Mouse (Mus musculus) stomach, embryonic 15.5 days (tissue): ENCODE data around the gene Gsdme. TPM values are rescaled to one million over a fixed set of nuclear protein-coding genes. Genes with fewer than 3 reads are reported as not detected.

Experiments
- ATAC-seq: fragments of 200-750 bp; cut with Nextera tagmentation; 2 replicates; pipeline ENCODE4 v1.8.0; 2017; ENCODE audit warnings: low read depth, moderate number of reproducible peaks, moderate TSS enrichment; ENCODE audit not compliant: insufficient read depth, low FRiP score
- H3K27ac ChIP-seq: fragments of 300-500 bp; sonication (generic); 2 replicates; pipeline ENCODE4 v1.5.1; 2015; ENCODE audit warnings: mild to moderate bottlenecking, inconsistent platforms
- H3K27me3 ChIP-seq: fragments of 300-500 bp; sonication (generic); replicated peaks from 2 replicates; pipeline ENCODE4 v1.6.1; 2015; ENCODE audit warnings: inconsistent platforms
- H3K36me3 ChIP-seq: fragments of 300-500 bp; sonication (generic); 2 replicates; pipeline ENCODE4 v1.6.1; 2015; ENCODE audit warnings: inconsistent platforms
- H3K4me1 ChIP-seq: fragments of 300-500 bp; sonication (generic); 2 replicates; pipeline ENCODE4 v1.6.1; 2015; ENCODE audit warnings: inconsistent platforms
- H3K4me2 ChIP-seq: fragments of 300-500 bp; sonication (generic); 2 replicates; pipeline ENCODE4 v1.6.1; 2015; ENCODE audit warnings: mild to moderate bottlenecking, inconsistent platforms
- H3K4me3 ChIP-seq: fragments of 300-500 bp; sonication (generic); replicated peaks from 2 replicates; pipeline ENCODE4 v1.5.1; 2015; ENCODE audit warnings: inconsistent platforms
- H3K9ac ChIP-seq: fragments of 300-500 bp; sonication (generic); 2 replicates; pipeline ENCODE4 v1.6.1; 2015; ENCODE audit warnings: inconsistent platforms
- H3K9me3 ChIP-seq: fragments of 300-500 bp; sonication (generic); 2 replicates; pipeline ENCODE4 v1.6.1; 2016; ENCODE audit warnings: inconsistent platforms
- WGBS: fragments of 180-500 bp; shearing (Covaris S2); methylation state at CpG from one replicate; pipeline ENCODE4 v1.1.7; 2015; 5-methylcytosine and 5-hydroxymethylcytosine counted together
- polyA plus RNA-seq: library from polyadenylated mRNA; unstranded; fragments of >200 nt; fragmentation: Nextera tagmentation; extraction: Ambion mirVana; gene quantifications from 2 replicates; pipeline ENCODE4 v1.2.1, GENCODE M21; 2015

Gene Gsdme
- 29.8 and 31.9 TPM in 2 replicates for polyA plus RNA-seq

DNA sequence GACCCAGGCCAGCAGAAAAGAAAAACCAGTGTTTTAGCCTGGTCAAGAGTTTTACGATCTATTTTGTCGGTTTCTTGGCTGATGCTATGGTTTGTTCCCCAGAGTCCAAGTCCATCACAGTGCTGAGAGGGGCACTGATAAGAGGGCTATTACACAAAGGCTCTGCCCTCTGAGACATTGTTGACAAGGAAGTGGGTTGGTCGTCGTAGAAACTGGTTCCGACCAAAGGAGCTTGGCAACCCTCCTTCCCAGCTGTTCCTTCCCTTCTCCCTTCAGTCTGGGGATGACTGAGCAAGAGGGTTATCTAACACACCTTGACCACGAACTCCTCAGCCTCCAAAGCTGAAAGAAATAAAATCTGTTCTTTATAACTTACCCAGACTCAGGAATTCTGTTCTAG, at the start of gene Gsdme:
Gsdme (minus strand) TSS at position 193 of the 400 bp plus-strand sequence.
- H3K36me3 ChIP-seq: no peaks in the 10 kb centered on the region
- no peak within 1 kb of the TSS for H3K4me2 ChIP-seq
- no peaks in the 10 kb centered on the region for H3K27me3 ChIP-seq
- H3K9ac ChIP-seq: no peak within 1 kb of the TSS
- H3K4me1 ChIP-seq: 0 out of 2 replicates have a peak, but pooled peaks cover 5% of the 10 kb centered on the region
- no peaks in the 10 kb centered on the region for H3K9me3 ChIP-seq
- WGBS: 70% methylated on average over 6 of the region's 6 CpGs
- H3K4me3 ChIP-seq: no peak within 1 kb of the TSS
- no peak within 1 kb of the TSS for H3K27ac ChIP-seq
- ATAC-seq: no peak

DNA sequence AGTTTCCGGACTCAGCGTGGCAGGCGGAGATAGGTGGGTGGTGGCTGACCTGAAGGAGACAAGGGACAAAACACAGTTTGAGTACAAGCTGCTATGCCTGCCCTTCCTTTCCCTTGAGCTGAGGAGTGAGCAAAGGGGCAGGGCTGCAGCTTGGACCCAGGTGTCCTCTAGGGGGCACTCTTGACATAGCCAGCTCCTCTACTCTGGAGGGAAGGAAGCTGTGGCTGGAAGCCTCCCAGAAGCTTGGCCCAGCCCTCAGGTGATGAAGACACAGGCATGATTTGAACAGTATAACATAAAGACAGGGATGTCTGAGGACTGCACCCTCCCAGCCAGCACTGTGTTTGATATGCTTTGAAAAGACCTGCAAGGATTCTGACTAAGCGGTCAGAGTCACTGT, 49.0 kb upstream of the Gsdme start:
- no peak overlapping the region for H3K4me3 ChIP-seq
- no peaks in the 10 kb centered on the region for H3K27me3 ChIP-seq
- peak; percentile 65; the same call in 1 of the 2 replicates for ATAC-seq
- H3K4me1 ChIP-seq: no peaks in the 10 kb centered on the region
- H3K27ac ChIP-seq: no peak overlapping the region
- no peaks in the 10 kb centered on the region for H3K9me3 ChIP-seq
- 39% methylated on average over 4 of the region's 4 CpGs for WGBS
- H3K4me2 ChIP-seq: no peak overlapping the region
- peaks cover 2% of the 10 kb centered on the region; the same call in 1 of the 2 replicates for H3K36me3 ChIP-seq
- no peak overlapping the region for H3K9ac ChIP-seq

DNA sequence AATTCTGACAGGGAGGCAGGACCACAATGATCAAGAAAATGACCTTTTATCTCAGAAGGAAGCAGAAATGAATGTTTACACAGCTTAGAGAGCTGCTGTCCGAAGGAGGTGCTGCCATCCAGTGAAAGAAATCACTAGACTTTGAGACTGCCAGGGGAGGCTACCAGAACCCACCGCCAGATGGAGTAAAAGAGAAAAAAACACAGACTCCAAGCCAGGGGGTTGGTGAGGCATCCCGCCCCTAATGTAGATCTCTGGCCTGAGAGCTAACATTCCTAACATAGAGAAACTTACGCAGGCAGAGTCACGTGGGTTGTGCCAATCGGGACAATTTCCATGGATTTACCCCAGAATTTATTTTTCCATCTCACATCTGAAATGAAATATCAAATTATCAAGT, 45.4 kb upstream of the Gsdme start:
- no peak for ATAC-seq
- no peaks in the 10 kb centered on the region for H3K4me1 ChIP-seq
- H3K4me2 ChIP-seq: no peak overlapping the region
- WGBS: 39% methylated on average over 6 of the region's 6 CpGs
- H3K27me3 ChIP-seq: no peaks in the 10 kb centered on the region
- H3K4me3 ChIP-seq: no peak overlapping the region
- H3K36me3 ChIP-seq: peaks cover 2% of the 10 kb centered on the region; the same call in 1 of the 2 replicates
- H3K9me3 ChIP-seq: no peaks in the 10 kb centered on the region
- H3K27ac ChIP-seq: no peak overlapping the region
- H3K9ac ChIP-seq: no peak overlapping the region

DNA sequence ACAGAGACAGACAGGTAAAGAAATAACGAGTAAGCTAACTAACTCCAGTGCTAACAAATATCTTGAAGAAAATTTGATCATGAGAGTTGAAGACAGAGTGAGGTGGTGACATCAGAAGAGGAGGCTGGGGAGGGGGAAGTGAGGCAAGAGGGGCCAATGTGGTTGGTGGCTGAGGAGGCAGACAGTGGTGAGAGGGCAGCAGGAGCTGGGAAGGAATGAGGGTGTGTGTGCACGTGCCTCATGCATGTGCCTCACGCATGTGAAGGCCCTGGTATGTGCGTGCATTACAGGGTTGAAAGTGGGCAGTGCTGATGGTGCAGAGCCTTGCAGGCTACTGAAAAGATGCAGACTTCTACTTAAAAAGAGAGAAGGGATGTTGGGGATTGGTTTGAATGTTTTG, 43.0 kb upstream of the Gsdme start:
- no peak for ATAC-seq
- H3K4me1 ChIP-seq: no peaks in the 10 kb centered on the region
- H3K9me3 ChIP-seq: no peaks in the 10 kb centered on the region
- H3K9ac ChIP-seq: no peak overlapping the region
- H3K27ac ChIP-seq: no peak overlapping the region
- no peaks in the 10 kb centered on the region for H3K27me3 ChIP-seq
- no peak overlapping the region for H3K4me2 ChIP-seq
- 77% methylated on average over 4 of the region's 4 CpGs for WGBS
- no peak overlapping the region for H3K4me3 ChIP-seq
- peaks cover 2% of the 10 kb centered on the region; the same call in 1 of the 2 replicates for H3K36me3 ChIP-seq

DNA sequence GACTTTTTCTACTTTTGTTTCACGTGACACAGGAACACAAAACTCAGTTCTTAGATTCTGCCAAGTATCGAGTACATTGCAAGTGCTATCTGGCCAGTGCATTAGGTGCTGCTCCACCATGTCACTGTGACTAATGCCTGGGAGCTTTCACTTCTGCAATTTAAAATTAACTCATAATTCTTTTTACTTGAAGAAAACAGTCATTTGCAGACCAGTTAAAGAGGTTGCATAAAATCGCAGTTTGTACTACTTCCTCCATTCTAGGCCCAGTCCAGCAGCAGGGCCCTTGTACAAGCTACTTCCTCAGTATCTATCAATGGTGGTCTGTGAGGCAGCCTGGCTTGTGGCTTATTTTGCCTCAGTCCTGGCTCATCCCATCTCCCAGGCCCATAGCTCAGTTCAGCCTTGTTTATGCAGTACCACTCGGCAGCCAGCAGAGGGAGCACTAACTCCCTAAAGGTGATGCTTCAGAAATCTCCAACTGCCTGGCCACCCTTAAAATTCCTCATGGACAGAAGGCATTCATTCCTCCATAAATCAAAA, 41.4 kb upstream of the Gsdme start:
- 56% methylated on average over 4 of the region's 4 CpGs for WGBS
- no peaks in the 10 kb centered on the region for H3K4me1 ChIP-seq
- H3K27me3 ChIP-seq: no peaks in the 10 kb centered on the region
- no peak for ATAC-seq
- peaks cover 2% of the 10 kb centered on the region; the same call in 1 of the 2 replicates for H3K36me3 ChIP-seq
- H3K9me3 ChIP-seq: no peaks in the 10 kb centered on the region
- H3K4me2 ChIP-seq: no peak overlapping the region
- H3K4me3 ChIP-seq: no peak overlapping the region
- H3K9ac ChIP-seq: no peak overlapping the region
- H3K27ac ChIP-seq: no peak overlapping the region

DNA sequence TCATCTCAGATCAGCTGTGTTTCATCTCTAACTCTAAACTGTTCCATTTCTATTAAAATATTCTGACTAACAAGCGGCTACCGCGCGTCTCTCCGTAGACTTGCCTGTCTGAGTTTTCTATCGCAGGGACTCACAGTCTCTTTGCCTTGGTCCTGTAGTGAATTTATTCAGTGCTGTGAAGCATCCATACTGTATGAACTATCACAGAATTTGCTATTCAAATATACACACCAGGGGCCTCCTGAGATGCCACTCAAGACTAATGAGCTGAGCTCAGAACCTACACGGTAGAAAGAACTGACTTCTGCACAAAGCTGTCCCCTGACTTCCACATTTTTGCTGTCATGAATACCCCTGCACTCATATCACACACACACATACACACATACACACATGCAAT, 37.5 kb upstream of the Gsdme start:
- ATAC-seq: no peak
- no peaks in the 10 kb centered on the region for H3K36me3 ChIP-seq
- no peak overlapping the region for H3K9ac ChIP-seq
- H3K4me3 ChIP-seq: no peak overlapping the region
- H3K4me1 ChIP-seq: no peaks in the 10 kb centered on the region
- 89% methylated on average over 7 of the region's 7 CpGs for WGBS
- H3K27ac ChIP-seq: no peak overlapping the region
- no peaks in the 10 kb centered on the region for H3K9me3 ChIP-seq
- no peaks in the 10 kb centered on the region for H3K27me3 ChIP-seq
- H3K4me2 ChIP-seq: no peak overlapping the region

DNA sequence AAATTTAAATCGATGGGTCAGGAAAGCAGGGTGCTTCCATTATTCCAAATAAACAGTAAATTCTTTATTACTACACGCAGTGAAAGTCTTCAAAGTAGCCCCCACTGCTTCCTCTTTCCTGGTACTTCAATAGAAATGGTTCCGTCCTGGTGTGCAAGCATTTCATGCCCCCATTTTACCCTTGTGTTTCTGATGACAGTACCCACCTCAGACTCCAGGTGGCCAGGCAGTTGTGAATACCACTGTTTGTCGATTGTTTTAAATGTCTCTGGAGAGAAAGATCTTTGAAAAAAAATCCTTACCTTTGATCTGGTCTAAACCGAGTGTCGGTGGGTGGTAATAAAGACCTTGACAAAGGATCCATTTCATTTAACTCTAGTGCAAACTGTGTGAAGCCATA, 37.0 kb upstream of the Gsdme start:
- WGBS: 81% methylated on average over 6 of the region's 6 CpGs
- Histone ChIP-seq H3K9ac (no peak overlapping the region), H3K4me3 (no peak overlapping the region), H3K36me3 (no peaks in the 10 kb centered on the region), H3K27ac (no peak overlapping the region), H3K4me1 (no peaks in the 10 kb centered on the region), H3K9me3 (no peaks in the 10 kb centered on the region), H3K4me2 (no peak overlapping the region), H3K27me3 (no peaks in the 10 kb centered on the region)
- no peak for ATAC-seq

DNA sequence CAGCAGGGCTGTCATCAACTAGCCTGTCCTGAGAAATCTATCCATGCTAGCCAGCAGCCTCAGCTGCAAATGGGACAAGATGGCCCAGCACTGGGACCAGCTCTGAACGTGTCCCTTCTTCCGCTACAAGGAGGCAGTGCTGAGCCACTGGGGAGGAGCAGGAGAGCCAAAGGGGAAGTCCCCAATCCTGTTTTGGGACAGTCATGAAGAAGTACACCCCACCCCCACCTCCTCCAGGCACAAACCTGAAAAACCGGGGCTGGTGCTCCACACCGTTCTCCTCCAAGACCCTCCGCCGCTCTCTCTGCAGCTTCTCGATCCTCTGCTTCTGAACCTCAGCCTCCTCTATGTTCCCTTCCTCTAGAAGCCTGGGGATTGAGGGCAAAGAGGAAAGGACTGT, 35.4 kb upstream of the Gsdme start:
- no peak for ATAC-seq

DNA sequence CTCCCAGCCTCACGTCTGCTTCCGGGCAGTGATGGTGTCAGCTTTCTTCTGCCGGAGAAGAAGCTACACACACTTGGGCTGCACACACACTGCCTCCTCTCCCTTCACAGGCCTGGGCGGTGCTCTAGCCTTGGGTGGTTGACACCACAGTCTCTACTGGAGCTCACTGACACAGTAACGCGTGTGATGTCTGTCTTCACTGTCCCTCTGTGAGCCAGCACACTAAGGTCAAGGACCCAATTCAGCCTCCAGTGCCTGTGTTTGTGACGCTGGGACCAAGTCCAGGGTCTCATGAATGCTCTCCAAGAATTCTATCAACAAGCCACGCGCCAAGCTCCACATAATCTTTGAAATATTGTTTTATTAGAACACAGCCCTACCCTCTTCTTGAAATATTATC, 34.0 kb upstream of the Gsdme start:
- Histone ChIP-seq H3K36me3 (no peaks in the 10 kb centered on the region), H3K27me3 (no peaks in the 10 kb centered on the region), H3K27ac (no peak overlapping the region), H3K4me3 (no peak overlapping the region), H3K9me3 (no peaks in the 10 kb centered on the region), H3K4me1 (no peaks in the 10 kb centered on the region), H3K9ac (no peak overlapping the region), H3K4me2 (no peak overlapping the region)
- WGBS: 89% methylated on average over 9 of the region's 9 CpGs
- ATAC-seq: no peak

More for the DNA sequence above, 35.4 kb upstream of the Gsdme start:
- H3K4me3 ChIP-seq: no peak overlapping the region
- 86% methylated on average over 7 of the region's 7 CpGs for WGBS
- H3K4me1 ChIP-seq: no peaks in the 10 kb centered on the region
- H3K4me2 ChIP-seq: no peak overlapping the region
- no peak overlapping the region for H3K9ac ChIP-seq
- H3K27ac ChIP-seq: no peak overlapping the region
- no peaks in the 10 kb centered on the region for H3K36me3 ChIP-seq
- no peaks in the 10 kb centered on the region for H3K27me3 ChIP-seq
- no peaks in the 10 kb centered on the region for H3K9me3 ChIP-seq

DNA sequence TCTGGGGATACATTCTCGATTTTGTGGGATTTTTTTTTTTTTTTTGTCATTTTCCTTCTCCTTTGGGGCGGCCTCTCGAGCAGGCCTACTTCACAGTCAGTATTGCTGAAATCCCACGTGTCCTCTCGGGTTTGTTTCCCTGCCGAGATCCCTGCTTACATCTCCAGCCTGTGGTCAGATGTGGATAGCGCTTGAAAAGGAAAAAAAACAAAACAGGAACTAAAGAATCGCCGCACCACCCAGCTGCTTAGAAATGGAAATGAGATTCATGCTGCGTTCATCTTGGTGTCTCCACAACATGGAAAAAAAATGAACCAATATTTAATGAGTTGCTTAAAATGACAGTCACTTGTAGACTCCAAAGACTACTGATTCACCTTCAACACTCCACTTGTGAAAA, 31.5 kb upstream of the Gsdme start:
- H3K36me3 ChIP-seq: no peaks in the 10 kb centered on the region
- no peak overlapping the region for H3K4me3 ChIP-seq
- ATAC-seq: no peak
- no peak overlapping the region for H3K27ac ChIP-seq
- no peaks in the 10 kb centered on the region for H3K4me1 ChIP-seq
- no peaks in the 10 kb centered on the region for H3K27me3 ChIP-seq
- no peak overlapping the region for H3K4me2 ChIP-seq
- WGBS: 83% methylated on average over 10 of the region's 10 CpGs
- no peak overlapping the region for H3K9ac ChIP-seq
- no peaks in the 10 kb centered on the region for H3K9me3 ChIP-seq

DNA sequence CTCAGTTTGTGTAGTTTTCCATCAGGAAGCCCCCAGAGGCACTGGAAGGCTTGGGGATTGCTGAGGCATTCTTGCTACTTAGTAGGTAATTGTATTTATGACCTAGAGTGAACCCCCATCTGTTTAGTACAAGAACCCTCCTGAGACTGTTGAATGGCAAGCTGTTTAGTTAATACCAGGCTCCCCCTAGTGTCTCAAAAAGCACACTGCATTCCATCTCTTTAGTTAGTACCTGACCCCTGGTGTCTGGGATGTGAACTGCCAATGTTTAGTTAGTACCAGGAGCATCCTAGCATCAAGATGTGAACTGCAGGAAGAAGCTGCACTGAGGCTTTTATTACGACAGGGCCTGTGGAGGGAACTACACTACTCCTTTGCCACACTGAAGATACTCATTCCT, 30.5 kb upstream of the Gsdme start:
- Histone ChIP-seq H3K27me3 (no peaks in the 10 kb centered on the region), H3K4me1 (no peaks in the 10 kb centered on the region), H3K4me2 (no peak overlapping the region), H3K9ac (no peak overlapping the region), H3K36me3 (no peaks in the 10 kb centered on the region), H3K27ac (no peak overlapping the region), H3K4me3 (no peak overlapping the region), H3K9me3 (no peaks in the 10 kb centered on the region)
- no peak; the same call in 1 of the 2 replicates for ATAC-seq
- 45% methylated on average over 1 of the region's 1 CpGs for WGBS

DNA sequence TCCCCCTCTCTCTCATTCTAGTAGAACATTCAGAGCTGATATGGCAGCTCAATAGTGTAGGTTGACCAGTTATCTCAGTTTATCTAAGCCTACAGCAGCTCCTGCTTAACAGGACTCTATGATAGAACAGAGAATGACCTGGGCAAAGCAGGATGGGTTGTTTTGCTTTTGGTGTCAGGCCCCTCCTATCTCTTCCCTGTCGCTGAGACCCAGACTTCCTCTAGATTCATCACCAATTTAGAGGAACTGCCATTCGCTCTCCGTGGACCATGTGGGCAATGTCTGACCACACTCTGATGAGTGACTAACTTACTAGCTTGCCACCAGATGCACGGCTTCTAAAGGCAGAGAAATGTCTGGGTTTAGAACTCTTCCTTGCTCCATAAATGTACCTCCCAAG, 28.0 kb upstream of the Gsdme start:
- no peak overlapping the region for H3K9ac ChIP-seq
- H3K4me3 ChIP-seq: no peak overlapping the region
- no peak overlapping the region for H3K4me2 ChIP-seq
- no peak for ATAC-seq
- no peaks in the 10 kb centered on the region for H3K36me3 ChIP-seq
- no peaks in the 10 kb centered on the region for H3K27me3 ChIP-seq
- H3K27ac ChIP-seq: no peak overlapping the region
- 85% methylated on average over 4 of the region's 4 CpGs for WGBS
- H3K4me1 ChIP-seq: no peaks in the 10 kb centered on the region
- H3K9me3 ChIP-seq: no peaks in the 10 kb centered on the region

DNA sequence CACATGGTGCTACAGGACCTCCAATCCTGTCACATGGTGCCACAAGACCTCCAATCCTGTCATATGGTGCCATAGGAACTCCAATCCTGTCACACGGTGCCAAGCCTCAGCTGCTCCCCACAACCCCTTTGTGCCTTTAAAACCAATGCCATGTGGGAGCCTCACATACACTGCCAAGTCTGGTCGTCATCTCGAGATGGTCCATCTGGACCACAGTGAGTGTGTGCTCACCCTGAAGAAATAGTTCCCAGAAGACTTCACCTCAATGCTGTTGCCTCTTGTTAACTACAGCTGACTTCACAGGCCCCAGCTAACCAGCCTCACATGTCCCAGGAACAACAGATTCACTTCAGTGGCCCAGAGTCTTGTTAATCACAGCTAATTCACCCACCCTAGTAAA, 23.2 kb upstream of the Gsdme start:
- Histone ChIP-seq H3K9me3 (no peaks in the 10 kb centered on the region), H3K4me3 (no peak overlapping the region), H3K4me1 (no peaks in the 10 kb centered on the region), H3K9ac (no peak overlapping the region), H3K36me3 (no peaks in the 10 kb centered on the region), H3K27me3 (no peaks in the 10 kb centered on the region), H3K4me2 (no peak overlapping the region), H3K27ac (no peak overlapping the region)
- no peak for ATAC-seq
- 91% methylated on average over 3 of the region's 3 CpGs for WGBS
